In the genomic region with DNA sequence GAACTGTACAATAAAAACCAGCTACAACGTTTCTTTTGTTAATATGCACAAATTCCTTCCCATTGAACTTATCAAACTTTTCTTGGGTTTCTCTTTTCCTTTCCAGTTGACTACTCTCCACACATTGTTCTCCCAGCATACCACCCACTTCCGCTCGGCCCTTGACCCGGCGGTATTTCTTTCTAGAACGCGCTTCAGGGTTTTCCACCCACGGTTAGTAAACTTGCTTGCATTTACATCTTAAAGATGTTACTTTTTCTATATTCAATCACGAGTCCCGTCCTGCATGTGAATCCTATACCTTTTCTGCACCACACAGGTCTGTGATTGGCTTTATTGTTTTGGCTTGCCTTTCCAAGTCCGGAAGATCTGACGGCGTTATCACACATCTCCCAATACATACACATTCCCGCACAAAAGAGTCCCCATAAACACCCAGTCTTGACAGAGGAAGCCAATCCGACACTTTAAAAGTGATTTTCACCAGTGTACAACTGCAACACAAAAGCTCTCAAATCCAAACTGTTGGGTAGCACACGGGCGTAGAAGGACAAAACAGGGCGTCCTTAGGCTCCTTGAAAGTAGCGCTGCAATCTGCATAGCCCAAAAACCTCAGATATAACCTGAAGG, we compare ENCODE assay signal across 8 mouse cellular contexts. TPM values are rescaled to one million over a fixed set of nuclear protein-coding genes. Genes with fewer than 3 reads are reported as not detected.
A peak's percentile ranks its signal among the peaks of the same experiment; 100 is the strongest.
DNase-seq lines count a peak whose midpoint lies in the region; ATAC-seq and TF ChIP-seq lines count a peak whose summit lies in the region.

No protein-coding gene starts in this region.

- H3K9me3 ChIP-seq in heart, embryonic 11.5 days (replicated peaks; ENCODE audit: control insufficient read depth, low read length): no peaks in the 10 kb centered on the region
- H3K9me3 ChIP-seq in kidney, embryonic 15.5 days (replicated peaks): no peaks in the 10 kb centered on the region
- H3K9me3 ChIP-seq in liver, embryonic 13.5 days (replicated peaks): no peaks in the 10 kb centered on the region
- no peaks in the 10 kb centered on the region for H3K9me3 ChIP-seq in stomach, embryonic 15.5 days

- peak; percentile 87 for DNase-seq in CD4-positive helper T cell, adult 2 months (ENCODE audit: low read depth, low spot score)
- DNase-seq in brain, adult 2 months (ENCODE audit: low read depth, low spot score): peak; percentile 85
- DNase-seq in liver, embryonic 13.5 days: peak; percentile 47
- peak; percentile 71 to 75 for DNase-seq in natural killer cell, adult 2 months (ENCODE audit: low spot score in 2 of 2)

- peak overlapping the region; percentile 81 for H3K4me2 ChIP-seq in heart, embryonic 11.5 days
- H3K4me2 ChIP-seq in kidney, embryonic 15.5 days: peak overlapping the region; percentile 70
- peak overlapping the region; percentile 86 for H3K4me2 ChIP-seq in liver, embryonic 13.5 days
- peak overlapping the region; percentile 71 for H3K4me2 ChIP-seq in stomach, embryonic 15.5 days

- peak overlapping the region; percentile 15 for H3K27ac ChIP-seq in embryonic fibroblast, embryonic 13.5 days (ENCODE audit: insufficient read depth, low read length)
- H3K27ac ChIP-seq in heart, embryonic 11.5 days (ENCODE audit: low read depth, low read length): peak overlapping the region; percentile 93
- peak overlapping the region; percentile 97 for H3K27ac ChIP-seq in kidney, embryonic 15.5 days
- peak overlapping the region; percentile 95 for H3K27ac ChIP-seq in liver, embryonic 13.5 days
- peak overlapping the region; percentile 95 for H3K27ac ChIP-seq in stomach, embryonic 15.5 days

- under 1% methylated on average over 19 of the region's 19 CpGs for WGBS in heart, embryonic 11.5 days (ENCODE audit: insufficient replicate concordance)
- under 1% methylated on average over 19 of the region's 19 CpGs for WGBS in kidney, embryonic 15.5 days
- WGBS in liver, embryonic 13.5 days (ENCODE audit: insufficient replicate concordance): under 1% methylated on average over 19 of the region's 19 CpGs
- WGBS in stomach, embryonic 15.5 days: 1% methylated on average over 19 of the region's 19 CpGs

- no peak for ATAC-seq in heart, embryonic 11.5 days (replicated peaks; ENCODE audit: insufficient number of reproducible peaks, low FRiP score, low TSS enrichment)
- ATAC-seq in kidney, embryonic 15.5 days (replicated peaks; ENCODE audit: low FRiP score): peak; percentile 22
- ATAC-seq in liver, embryonic 13.5 days (ENCODE audit: low read depth): no peak; the same call in 1 of the 2 replicates
- peak; percentile 8; the same call in 1 of the 2 replicates for ATAC-seq in stomach, embryonic 15.5 days (ENCODE audit: insufficient read depth, low FRiP score, low read depth)

- H3K9ac ChIP-seq in heart, embryonic 11.5 days (ENCODE audit: low read depth, low read length): peak overlapping the region; percentile 82
- H3K9ac ChIP-seq in kidney, embryonic 15.5 days: peak overlapping the region; percentile 78
- H3K9ac ChIP-seq in liver, embryonic 13.5 days: peak overlapping the region; percentile 96
- H3K9ac ChIP-seq in stomach, embryonic 15.5 days: peak overlapping the region; percentile 38; the same call in 1 of the 2 replicates

- no peaks in the 10 kb centered on the region for H3K27me3 ChIP-seq in heart, embryonic 11.5 days (ENCODE audit: control insufficient read depth, insufficient read depth, low read length)
- no peaks in the 10 kb centered on the region for H3K27me3 ChIP-seq in kidney, embryonic 15.5 days
- H3K27me3 ChIP-seq in liver, embryonic 13.5 days: no peaks in the 10 kb centered on the region
- H3K27me3 ChIP-seq in stomach, embryonic 15.5 days (replicated peaks): no peaks in the 10 kb centered on the region

- H3K4me1 ChIP-seq in embryonic fibroblast, embryonic 13.5 days (ENCODE audit: control insufficient read depth, insufficient read depth, low read length): no peaks in the 10 kb centered on the region
- H3K4me1 ChIP-seq in heart, embryonic 11.5 days (ENCODE audit: control insufficient read depth, insufficient read depth, low read length): peaks cover 7% of the 10 kb centered on the region
- H3K4me1 ChIP-seq in kidney, embryonic 15.5 days: peaks cover 19% of the 10 kb centered on the region
- H3K4me1 ChIP-seq in liver, embryonic 13.5 days (replicated peaks): peaks cover 30% of the 10 kb centered on the region
- H3K4me1 ChIP-seq in stomach, embryonic 15.5 days: peaks cover 4% of the 10 kb centered on the region

- H3K4me3 ChIP-seq in embryonic fibroblast, embryonic 13.5 days (ENCODE audit: insufficient read depth, low read length): peak overlapping the region; percentile 61
- H3K4me3 ChIP-seq in heart, embryonic 11.5 days (ENCODE audit: low read depth, low read length): peak overlapping the region; percentile 97
- peak overlapping the region; percentile 98 for H3K4me3 ChIP-seq in kidney, embryonic 15.5 days (replicated peaks)
- peak overlapping the region; percentile 95 for H3K4me3 ChIP-seq in liver, embryonic 13.5 days (replicated peaks)
- H3K4me3 ChIP-seq in stomach, embryonic 15.5 days (replicated peaks): peak overlapping the region; percentile 94

- 0 out of 2 replicates have a peak, but pooled peaks have one; percentile 45 for TF ChIP-seq POLR2A in embryonic fibroblast, embryonic 13.5 days (IDR thresholded peaks at IDR 0.05; ENCODE audit: low read depth, low read length)

- TF ChIP-seq CTCF in embryonic fibroblast, embryonic 13.5 days (IDR thresholded peaks at IDR 0.05; ENCODE audit: borderline replicate concordance, insufficient read depth, low read length): no peak

- no peaks in the 10 kb centered on the region for H3K36me3 ChIP-seq in heart, embryonic 11.5 days (ENCODE audit: control insufficient read depth, insufficient read depth, low read length)
- H3K36me3 ChIP-seq in kidney, embryonic 15.5 days: peaks cover 6% of the 10 kb centered on the region; the same call in 1 of the 2 replicates
- H3K36me3 ChIP-seq in liver, embryonic 13.5 days: 0 out of 2 replicates have a peak, but pooled peaks cover 2% of the 10 kb centered on the region
- no peaks in the 10 kb centered on the region for H3K36me3 ChIP-seq in stomach, embryonic 15.5 days

RNA-seq across cellular contexts. Expression of a gene that starts 0.6 kb away (rescaled TPM):
- 80.3 and 86.3 TPM in 2 replicates for polyA plus RNA-seq in embryonic fibroblast, embryonic 13.5 days (2011; ENCODE audit: insufficient read length, low read depth, missing spikeins)
- polyA plus RNA-seq in heart, embryonic 11.5 days (2014; fragmentation: Nextera tagmentation; extraction: Ambion mirVana): 87.3 and 90.0 TPM in 2 replicates
- polyA plus RNA-seq in kidney, embryonic 15.5 days (2015; fragmentation: Nextera tagmentation; extraction: Ambion mirVana): 43.9 and 50.1 TPM in 2 replicates
- polyA plus RNA-seq in liver, embryonic 13.5 days (2015; fragmentation: Nextera tagmentation; extraction: Ambion mirVana): 12.1 and 13.4 TPM in 2 replicates
- polyA plus RNA-seq in stomach, embryonic 15.5 days (2015; fragmentation: Nextera tagmentation; extraction: Ambion mirVana): 38.7 and 42.1 TPM in 2 replicates

Comparison
In these comparisons a context has a peak if more than half of its experiments do, and no peak if none do; other contexts are left out.
1. H3K27ac ChIP-seq: peak in every context shown above with its lines; median percentile 97 in kidney, embryonic 15.5 days; 95 in liver, embryonic 13.5 days; 95 in stomach, embryonic 15.5 days; 93 in heart, embryonic 11.5 days; 15 in embryonic fibroblast, embryonic 13.5 days.
2. ATAC-seq: peak in kidney, embryonic 15.5 days (single experiment) and stomach, embryonic 15.5 days (single experiment); none in heart, embryonic 11.5 days (single experiment) and liver, embryonic 13.5 days (single experiment).
3. H3K9ac ChIP-seq: peak in every context shown above with its lines; median percentile 96 in liver, embryonic 13.5 days; 82 in heart, embryonic 11.5 days; 78 in kidney, embryonic 15.5 days; 38 in stomach, embryonic 15.5 days.
4. Peak in every context shown above with its lines, with median percentiles within 50 percentile points of each other: DNase-seq, H3K4me3 ChIP-seq and H3K4me2 ChIP-seq.